Mouse (Mus musculus) common myeloid progenitor, adult 5-6 weeks (primary cell): ENCODE data around the gene Cbx8. TPM values are rescaled to one million over a fixed set of nuclear protein-coding genes. Genes with fewer than 3 reads are reported as not detected.
A peak's percentile ranks its signal among the peaks of the same experiment; 100 is the strongest.

Source experiments
- ATAC-seq: replicated peaks from 2 replicates; pipeline ENCODE4 v1.8.0; 2016; ENCODE audit warnings: low read depth, mild to moderate bottlenecking, moderate TSS enrichment, inconsistent platforms; ENCODE audit not compliant: poor library complexity, severe bottlenecking
- total RNA-seq: library from RNA; stranded (forward); fragments of 200-1000, 187-1606 nt; gene quantifications from 2 replicates; pipeline ENCODE4 v1.2.3, GENCODE M21; 2017

Gene Cbx8
- total RNA-seq, 1 experiment from 2014 or later, result 2.5 TPM

GRCm38 (mm10) chr11:119001493-119002128 lies 39.2 kb downstream of the Cbx8 start:
- no peak for ATAC-seq

DNA sequence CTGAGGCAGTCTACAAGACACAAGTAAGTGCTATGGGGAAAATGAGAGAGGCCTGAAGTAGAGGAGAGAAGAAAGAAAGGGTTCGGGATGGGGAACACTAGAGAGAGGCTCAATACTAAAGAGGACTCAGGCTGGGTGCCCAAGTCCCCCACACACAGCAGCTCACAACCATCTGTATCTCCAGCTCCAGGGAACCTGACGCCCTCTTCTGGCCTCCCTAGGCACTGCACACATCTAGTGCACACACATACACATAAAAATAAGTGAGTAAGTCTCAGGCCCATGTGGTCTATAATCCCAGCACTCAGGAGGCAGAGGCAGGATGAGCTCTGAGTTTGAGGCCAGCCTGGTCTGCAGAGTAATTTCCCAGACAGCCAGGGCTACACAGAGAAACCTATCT lies 39.9 kb downstream of the Cbx8 start:
- no peak for ATAC-seq

GRCm38 (mm10) chr11:118999361-118999804 lies 41.4 kb downstream of the Cbx8 start:
- no peak for ATAC-seq

DNA sequence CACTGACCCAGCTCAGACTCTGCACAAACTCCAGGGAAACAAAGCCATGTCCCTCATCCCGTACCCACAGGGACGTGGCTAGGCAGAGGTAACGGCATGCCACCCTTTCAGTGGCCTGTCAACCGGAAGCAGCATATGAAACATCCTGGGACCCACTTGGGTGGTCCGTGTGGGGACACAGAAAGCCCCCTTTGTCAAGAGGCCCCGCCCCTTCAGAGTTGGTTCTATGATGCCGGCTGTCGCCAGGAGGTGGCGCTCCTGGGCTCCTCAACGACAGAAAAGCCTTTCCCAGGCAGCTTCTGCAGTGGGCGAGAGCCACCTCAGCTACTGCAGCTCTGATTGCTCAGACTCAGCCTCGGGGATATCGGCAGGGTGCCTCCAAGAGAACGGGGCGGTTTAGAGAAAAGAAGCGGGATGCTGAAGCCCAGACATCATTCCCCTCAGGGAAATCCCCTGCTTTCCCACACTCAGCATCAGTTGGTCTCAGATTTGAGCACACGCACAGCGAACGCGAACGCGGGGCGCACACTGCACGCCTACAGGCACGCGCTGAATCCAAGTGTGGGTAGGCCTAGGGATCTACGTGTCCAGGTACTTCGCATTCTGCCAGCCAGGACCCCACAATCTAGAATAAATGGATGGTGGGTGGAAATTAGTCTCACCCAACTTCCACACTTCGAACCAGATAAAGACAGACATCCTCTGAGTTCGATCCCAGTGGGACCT lies 42.1 kb downstream of the Cbx8 start:
- peak; percentile 86 for ATAC-seq

DNA sequence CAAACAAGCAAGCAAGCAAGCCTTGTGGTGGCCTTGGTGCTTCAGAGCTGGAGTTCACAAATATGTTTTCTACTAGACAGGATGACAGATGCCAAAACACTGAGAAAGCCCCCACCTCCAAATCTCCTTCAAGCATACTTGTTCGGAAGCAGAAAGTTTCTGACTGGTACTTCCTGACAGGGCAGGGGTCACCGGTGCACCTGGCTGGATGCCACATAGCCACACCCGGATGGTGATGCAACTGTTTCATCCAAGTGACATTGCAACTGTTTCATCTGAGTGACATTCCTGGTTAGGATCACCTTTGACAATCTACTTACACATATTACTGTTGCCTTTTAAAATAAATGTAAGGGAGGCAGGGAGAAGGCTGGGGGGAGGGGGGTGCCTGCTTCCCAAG lies 43.6 kb downstream of the Cbx8 start:
- ATAC-seq, result no peak

DNA sequence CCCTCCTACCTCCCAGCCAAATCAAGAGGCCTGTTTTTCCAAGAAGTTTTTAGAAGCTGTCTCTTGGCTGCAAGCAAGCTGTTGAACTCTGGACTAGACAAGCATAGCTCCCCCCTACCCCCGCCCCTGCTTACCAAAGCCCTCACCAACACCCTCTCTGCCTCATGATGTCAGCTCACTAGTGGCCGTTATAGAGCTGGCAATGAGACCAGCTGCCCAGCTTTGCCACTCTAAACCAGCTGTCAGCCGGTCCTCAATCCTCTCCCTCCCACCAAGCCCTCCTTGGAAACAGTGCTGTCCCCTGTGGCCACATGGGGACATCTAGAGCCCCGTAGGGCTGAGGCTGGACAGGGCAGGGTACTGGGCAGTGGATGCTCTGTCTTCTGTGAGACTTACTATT lies 45.3 kb downstream of the Cbx8 start:
- ATAC-seq, result no peak

- ATAC-seq, result peak; percentile 83
Observed at GRCm38 (mm10) chr11:118992781-118993180, 48.0 kb downstream of the Cbx8 start.

DNA sequence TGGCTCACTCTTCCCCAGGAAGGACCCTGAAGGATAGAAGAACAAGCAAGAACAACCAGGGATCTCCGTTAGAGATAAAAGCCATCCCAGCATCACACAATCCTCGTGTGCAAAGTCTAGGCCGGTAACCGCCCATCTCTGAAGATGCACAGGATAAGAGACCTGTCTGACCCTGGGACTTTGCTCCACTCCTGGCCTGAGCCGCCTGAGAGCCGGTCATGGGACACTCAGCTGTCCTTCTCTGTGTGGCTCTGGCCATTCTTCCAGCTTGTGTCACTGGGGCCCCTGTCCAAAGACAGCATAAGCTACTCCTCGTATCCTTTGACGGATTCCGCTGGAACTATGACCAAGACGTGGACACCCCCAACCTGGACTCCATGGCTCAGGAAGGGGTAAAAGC lies 52.8 kb downstream of the Cbx8 start, which contains the start of gene Enpp7:
Gene Enpp7, plus strand, starts transcription at position 190 of the 400 bp plus-strand sequence.
- no peak for ATAC-seq

Other genes with a start within 250 kb of the Cbx8 start
- gene Rbfox3, start 129.4 kb downstream of the Cbx8 start, total RNA-seq, result not detected in 2 replicates
- not detected in 2 replicates for gene Enpp7, start 52.8 kb downstream of the Cbx8 start, total RNA-seq
- 7.3 and 8.3 TPM in 2 replicates for gene Cbx2, start 18.0 kb downstream of the Cbx8 start, total RNA-seq
- gene Cbx4, start 45.3 kb upstream of the Cbx8 start, total RNA-seq, result 11.3 and 24.6 TPM in 2 replicates
- gene Tbc1d16, start 187.5 kb upstream of the Cbx8 start, total RNA-seq, result 3.5 and 4.3 TPM in 2 replicates
- 11.5 and 24.3 TPM in 2 replicates for gene Ccdc40, start 187.6 kb upstream of the Cbx8 start, total RNA-seq
- gene Gaa, start 226.9 kb upstream of the Cbx8 start, total RNA-seq, result 19.6 and 33.4 TPM in 2 replicates